Mouse (Mus musculus) liver, embryonic 14.5 days (tissue): ENCODE measurements around the gene Zfp108.

Experiments used
- CTCF ChIP-seq: IDR thresholded peaks from 2 replicates; pipeline ENCODE4 v1.5.1; 2016; ENCODE audit warnings: antibody characterized with exemption, low read depth, control low read depth
- EP300 ChIP-seq: IDR thresholded peaks from 2 replicates; pipeline ENCODE4 v1.6.1; 2016; ENCODE audit warnings: antibody characterized with exemption, low read depth

- TF ChIP-seq EP300, result no peak
- no peak for TF ChIP-seq CTCF
Measured at GRCm38 (mm10) chr7:24254633-24255474, at the start of gene Zfp108.
